Mouse (Mus musculus) mouse trophoblast stem cell (cell line): ENCODE measurements around the gene 4930402K13Rik.
"Not testable (repeated sequence)": the region's sequence is repeated elsewhere in the genome, so short reads cannot be mapped to it uniquely, and the experiment has no call there.

Experiments used
- in situ Hi-C, 2 experiments: fragments of 300-500 bp; cut with MseI, MboI; formaldehyde crosslinking; loops; 2 replicates in 1 of 2; 3 replicates in 1 of 2; pipeline ENCODE4 v1.15.1; 2025

The 4930402K13Rik gene

DNA sequence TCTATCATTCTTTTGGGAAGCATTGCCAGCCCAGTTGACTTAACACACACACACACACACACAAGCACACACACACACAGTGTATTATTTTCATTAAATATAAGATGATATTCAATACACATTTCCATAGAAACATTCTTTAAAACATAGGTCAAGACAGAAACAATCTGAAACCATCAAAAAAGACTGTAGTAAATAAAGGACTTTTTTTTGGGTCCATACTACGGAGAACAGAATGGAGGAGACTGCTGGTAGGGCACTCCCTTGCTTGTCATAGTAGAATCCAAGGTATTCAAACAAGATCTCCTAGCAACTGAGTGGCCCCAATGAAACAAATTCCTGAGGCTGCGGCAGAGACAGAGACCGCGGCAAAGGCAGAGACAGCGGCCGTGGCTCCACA, at the start of gene 4930402K13Rik:
Gene 4930402K13Rik, plus strand, starts transcription at position 301 of the 400 bp plus-strand sequence.
- in situ Hi-C loops: loop anchor here in 1 of 2 experiments (25.0 kb wide), 1 partner anchor 92 kb away; no protein-coding TSS in a partner anchor

GRCm38 (mm10) chrX:9060952-9061351, 43.4 kb upstream of the 4930402K13Rik start:
- in situ Hi-C loops: not testable (repeated sequence)

DNA sequence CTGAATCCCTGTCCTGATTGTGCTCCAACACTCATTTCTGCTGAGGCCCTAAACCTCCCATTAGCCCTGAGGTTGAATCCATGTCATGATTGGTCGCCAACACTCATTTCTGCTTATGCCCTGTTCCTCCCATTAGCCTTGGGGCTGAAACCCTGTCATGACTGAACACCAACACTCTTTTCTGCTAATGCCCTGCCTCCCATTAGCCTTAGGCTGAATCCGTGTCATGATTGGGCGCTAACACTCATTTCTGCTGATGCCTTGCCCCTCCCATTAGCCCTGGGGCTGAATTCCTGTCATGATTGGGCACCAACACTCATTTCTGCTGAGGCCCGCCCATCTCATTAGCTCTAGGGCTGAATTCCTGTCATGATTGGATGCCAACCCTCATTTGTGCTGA, 42.3 kb upstream of the 4930402K13Rik start:
- in situ Hi-C loops: no loop called here

DNA sequence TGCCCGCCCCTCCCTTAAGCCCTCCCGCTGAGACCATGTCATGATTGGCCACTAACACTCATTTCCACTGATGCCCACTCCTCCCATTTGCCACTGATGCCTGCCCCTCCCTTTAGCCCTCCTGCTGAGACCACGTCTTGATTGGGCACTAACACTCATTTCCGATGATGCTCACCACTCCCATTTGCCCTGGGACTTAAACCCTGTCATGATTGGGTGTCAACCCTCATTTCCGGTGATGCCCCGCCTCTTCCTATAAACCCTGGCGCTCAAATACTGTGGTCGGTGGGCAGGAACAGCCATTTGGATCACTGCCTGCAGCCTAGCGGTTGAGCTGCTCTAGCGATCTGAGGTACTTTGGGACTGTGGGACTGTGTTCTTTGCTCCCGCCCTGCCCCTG, 41.6 kb upstream of the 4930402K13Rik start, which contains the start of gene Fthl17f:
Gene Fthl17f, plus strand, starts transcription at position 301 of the 400 bp plus-strand sequence.
- in situ Hi-C loops: not testable (repeated sequence)

- in situ Hi-C loops: not testable (repeated sequence)
Measured at GRCm38 (mm10) chrX:9077699-9078098, 26.7 kb upstream of the 4930402K13Rik start.

DNA sequence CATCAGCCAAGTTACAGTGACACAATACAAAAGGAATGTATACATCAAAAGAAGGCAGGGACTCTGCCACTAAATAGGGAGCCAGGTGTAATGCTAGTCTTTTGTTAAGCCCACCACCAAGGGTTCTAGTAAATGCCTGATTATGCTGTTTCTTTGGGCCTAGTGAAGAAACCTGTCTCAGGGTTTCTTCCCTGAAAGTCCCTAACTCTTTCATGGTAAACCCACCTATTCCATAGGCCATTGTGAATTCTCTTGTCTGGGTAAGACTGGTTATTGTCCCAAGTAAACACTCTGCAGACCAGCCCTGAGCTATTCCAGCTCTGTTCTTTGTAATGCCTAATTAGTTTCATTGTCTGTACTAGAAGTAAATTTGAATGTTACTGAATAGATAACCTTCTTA, 9.3 kb upstream of the 4930402K13Rik start:
- in situ Hi-C loops: not testable (repeated sequence)

DNA sequence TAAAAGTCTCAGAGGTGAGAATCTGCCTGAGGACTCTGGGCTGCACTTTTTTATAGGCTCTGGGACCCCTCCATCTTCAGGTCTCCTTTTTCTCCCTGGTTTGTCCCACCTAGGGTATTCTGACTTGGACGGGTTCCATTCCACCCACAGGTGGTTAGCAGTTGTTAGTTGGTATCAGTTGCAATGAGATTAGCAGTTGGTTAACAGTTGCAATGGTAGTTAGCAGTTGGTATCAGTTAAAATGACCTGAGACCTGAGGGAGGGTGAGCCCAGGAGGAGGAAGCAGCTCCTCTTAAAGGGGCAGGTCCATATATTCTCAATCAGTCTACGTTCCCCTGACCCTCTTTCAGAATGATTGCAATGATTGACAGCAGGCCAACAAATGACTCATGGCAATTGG, 6.0 kb downstream of the 4930402K13Rik start:
- in situ Hi-C loops: loop anchor here in 1 of 2 experiments (25.0 kb wide), 1 partner anchor 98 kb away; no protein-coding TSS in a partner anchor

DNA sequence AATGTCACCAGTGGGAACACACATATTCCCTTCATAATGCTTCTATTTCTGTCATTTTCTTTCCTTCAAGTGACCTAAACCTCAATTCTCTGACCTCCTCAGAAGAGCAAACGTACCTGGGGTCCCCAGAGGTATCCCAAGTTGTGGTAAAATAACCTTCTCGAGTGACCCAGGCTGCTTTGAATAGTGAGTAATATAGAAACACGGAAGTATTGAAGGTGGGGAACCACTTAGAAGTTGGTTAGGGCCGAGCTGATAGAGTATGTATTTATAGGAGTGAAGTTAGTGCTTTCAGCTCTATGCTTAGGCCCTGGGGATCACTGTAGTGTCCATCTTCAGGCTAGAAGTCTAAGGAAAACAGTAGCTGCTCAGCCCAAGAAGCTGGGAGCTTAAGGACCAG, 20.6 kb downstream of the 4930402K13Rik start:
- in situ Hi-C loops: loop anchor here in 1 of 2 experiments (25.0 kb wide), 1 partner anchor 113 kb away; no protein-coding TSS in a partner anchor

GRCm38 (mm10) chrX:9128317-9128831, 24.0 kb downstream of the 4930402K13Rik start:
- in situ Hi-C loops: no loop called here

- in situ Hi-C loops: no loop called here
Measured at GRCm38 (mm10) chrX:9139290-9139948, 35.1 kb downstream of the 4930402K13Rik start.

GRCm38 (mm10) chrX:9142669-9143068, 38.3 kb downstream of the 4930402K13Rik start:
- in situ Hi-C loops: no loop called here
